Mouse (Mus musculus): ENCODE measurements around the gene Gm7714. TPM values are rescaled to one million over a fixed set of nuclear protein-coding genes. Genes with fewer than 3 reads are reported as not detected.

The Gm7714 gene
- not detected in 2 replicates for polyA plus RNA-seq (2012; rRNA removed)

GRCm38 (mm10) chr5:88268619-88269018 lies at the start of gene Gm7714:
TSS of gene Gm7714 (plus strand) at chr5:88268919.

GRCm38 (mm10) chr5:88317012-88317411 lies 48.3 kb downstream of the Gm7714 start, which contains the start of gene Prol1:
TSS of gene Prol1 (plus strand) at chr5:88317312.

Other genes starting within 250 kb of the Gm7714 start
- not detected in 2 replicates for gene Smr2, start 182.4 kb upstream of the Gm7714 start, polyA plus RNA-seq (2012; rRNA removed)
- gene Gm11116, start 157.4 kb upstream of the Gm7714 start, polyA plus RNA-seq (2012; rRNA removed): not detected in 2 replicates
- gene Gm11115, start 114.8 kb upstream of the Gm7714 start, polyA plus RNA-seq (2012; rRNA removed): not detected in 2 replicates
- not detected in 2 replicates for gene Prol1, start 48.4 kb downstream of the Gm7714 start, polyA plus RNA-seq (2012; rRNA removed)
- not detected in 2 replicates for gene Amtn, start 107.2 kb downstream of the Gm7714 start, polyA plus RNA-seq (2012; rRNA removed)
- not detected in 2 replicates for gene Ambn, start 187.1 kb downstream of the Gm7714 start, polyA plus RNA-seq (2012; rRNA removed)
- gene Enam, start 219.1 kb downstream of the Gm7714 start, polyA plus RNA-seq (2012; rRNA removed): not detected in 2 replicates